Mouse (Mus musculus) thymus, adult 2 months (tissue): ENCODE measurements at regions not wholly inside any gene's neighbourhood (a gene's known extent, or its start where the extent isn't known, plus 50 kb on each side); places are given as distances from the start of the nearest gene placed in this dataset.

Experiments
- CTCF ChIP-seq: fragments of 200-500 bp; IDR thresholded peaks from 2 replicates; pipeline ENCODE4 v1.5.1; 2012; ENCODE audit warnings: mild to moderate bottlenecking, control low read depth, low read length, moderate library complexity, borderline replicate concordance; ENCODE audit not compliant: control insufficient read depth, poor library complexity, insufficient read depth; ENCODE audit errors: extremely low read depth
- POLR2A ChIP-seq: fragments of 200-500 bp; IDR thresholded peaks from 2 replicates; pipeline ENCODE4 v1.6.1; 2012; ENCODE audit warnings: mild to moderate bottlenecking, low read length, control low read depth, moderate library complexity; ENCODE audit not compliant: control insufficient read depth, poor library complexity, insufficient read depth; ENCODE audit errors: extremely low read depth

GRCm38 (mm10) chr13:97680283-97680896 is 80.0 kb downstream of the Gm10260 start:
- TF ChIP-seq CTCF (no peak), POLR2A (no peak)
